Mouse (Mus musculus): ENCODE results near the gene Maml3.

DNA sequence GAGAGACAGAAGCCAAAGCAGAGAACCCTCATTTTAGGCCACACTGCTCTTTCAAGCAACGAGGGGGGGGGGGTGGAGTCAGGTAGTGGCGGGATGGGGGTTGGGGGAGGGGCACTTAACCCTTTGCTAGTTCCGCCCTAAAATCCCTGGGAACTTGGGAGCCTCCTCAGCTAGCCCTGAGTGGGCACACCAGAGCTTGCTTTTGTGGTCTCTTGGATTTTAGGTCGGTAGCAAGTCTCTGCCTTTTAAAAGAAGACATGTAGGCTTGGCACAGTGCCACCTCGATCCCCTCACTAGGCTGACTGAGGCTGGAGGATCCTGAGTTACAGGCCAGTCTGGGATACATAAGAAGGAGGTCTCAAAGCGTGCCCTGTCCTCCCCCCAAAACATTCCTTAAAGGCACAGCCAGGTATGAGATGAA is 59.6 kb downstream of the Maml3 start:
- no peak for TF ChIP-seq POLR2A (IDR thresholded peaks at IDR 0.05; ENCODE audit: insufficient read depth, low read depth, low read length)
- TF ChIP-seq CTCF (IDR thresholded peaks at IDR 0.05; ENCODE audit: insufficient read depth, low read depth, low read length), result no peak

Measured in olfactory bulb, adult 2 months (tissue).